Mouse (Mus musculus): Measurements from ENCODE around the gene Vmn1r209. TPM values are rescaled to one million over a fixed set of nuclear protein-coding genes. Genes with fewer than 3 reads are reported as not detected.
"Not testable (repeated sequence)": the region's sequence is repeated elsewhere in the genome, so short reads cannot be mapped to it uniquely, and the experiment has no call there.

Vmn1r209 gene
- polyA plus RNA-seq (2012; ENCODE audit: insufficient read depth, insufficient read length, low replicate concordance, missing spikeins): not detected in 2 replicates

DNA sequence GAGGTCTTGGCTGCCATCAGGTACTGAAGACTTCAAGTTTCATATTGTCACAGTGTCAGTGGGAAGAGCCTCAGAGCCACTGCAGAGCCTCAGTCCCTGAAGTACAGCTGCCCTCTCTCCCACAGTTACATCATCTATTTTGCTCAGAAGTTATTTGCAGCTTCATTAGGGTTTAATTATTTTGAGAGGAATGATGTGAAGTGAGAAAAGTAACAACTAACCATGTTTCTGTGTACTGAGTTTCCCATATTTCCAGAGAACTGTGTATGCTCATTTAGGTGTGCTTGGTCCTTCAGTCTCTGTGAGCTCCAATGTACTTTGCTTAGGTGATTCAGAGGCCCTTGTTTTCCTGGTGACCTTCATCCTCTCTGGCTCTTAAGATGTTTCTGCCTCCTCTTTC, at the start of gene Vmn1r209:
TSS of gene Vmn1r209 (minus strand) at position 101 of the 400 bp plus-strand sequence.
- H3K4me3 ChIP-seq (ENCODE audit: insufficient read depth, low read depth, low read length); H3K4me1 ChIP-seq (ENCODE audit: control insufficient read depth, insufficient read depth, low read length); H3K27ac ChIP-seq (ENCODE audit: insufficient read depth, low read depth, low read length): not testable (repeated sequence)

DNA sequence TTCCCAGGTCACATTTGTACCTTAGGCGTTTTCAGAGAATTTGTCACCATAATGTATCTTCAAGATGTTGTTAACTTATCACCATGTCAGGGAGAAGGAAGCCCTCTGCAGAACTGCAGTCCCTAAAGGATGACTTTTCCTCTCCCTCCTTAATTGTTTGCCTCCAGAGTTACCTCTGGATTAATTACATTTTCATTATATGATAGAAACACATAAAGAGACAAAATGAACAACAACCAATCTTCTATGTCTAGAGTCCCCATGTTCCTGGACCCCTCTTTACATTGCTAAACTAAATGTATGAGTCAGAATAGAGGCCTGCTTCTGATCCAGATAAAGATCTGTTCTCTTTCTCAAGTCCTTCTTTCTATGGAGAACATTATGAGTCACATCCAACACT, 48.0 kb upstream of the Vmn1r209 start, which contains the start of gene Vmn1r211:
TSS of gene Vmn1r211 (minus strand) at position 101 of the 400 bp plus-strand sequence.
- no peak within 1 kb of the TSS for H3K27ac ChIP-seq (ENCODE audit: insufficient read depth, low read depth, low read length)
- no peak within 1 kb of the TSS for H3K4me3 ChIP-seq (ENCODE audit: insufficient read depth, low read depth, low read length)
- H3K4me1 ChIP-seq (ENCODE audit: control insufficient read depth, insufficient read depth, low read length): no peaks in the 10 kb centered on the region
- TF ChIP-seq CTCF (IDR thresholded peaks at IDR 0.05; ENCODE audit: insufficient read depth, low read depth, low read length): no peak
- TF ChIP-seq POLR2A (IDR thresholded peaks at IDR 0.05; ENCODE audit: insufficient read depth, low read depth, low read length): no peak
- 81% methylated on average over 1 of the region's 1 CpGs for whole genome bisulfite sequencing

DNA sequence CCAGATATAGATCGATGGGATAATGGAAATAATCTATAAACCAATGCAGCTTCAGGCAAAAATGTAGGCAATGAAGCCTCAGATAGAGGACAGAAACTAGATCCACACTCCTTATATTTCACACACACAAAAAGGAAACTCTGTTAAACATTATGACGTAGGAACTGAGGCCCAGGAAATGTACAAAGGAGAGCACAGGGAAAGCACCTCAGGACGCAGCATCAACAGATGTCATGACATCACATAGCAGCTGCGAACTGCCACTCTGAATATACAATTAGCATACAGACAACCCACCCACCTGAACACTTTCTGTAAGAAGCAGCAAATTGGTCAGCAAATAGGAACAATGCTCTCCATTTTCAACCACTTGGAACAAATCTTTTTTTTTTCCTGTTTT, 45.3 kb upstream of the Vmn1r209 start:
- WGBS: 61% methylated on average over 4 of the region's 4 CpGs
- TF ChIP-seq POLR2A (IDR thresholded peaks at IDR 0.05; ENCODE audit: insufficient read depth, low read depth, low read length) (no peak), CTCF (IDR thresholded peaks at IDR 0.05; ENCODE audit: insufficient read depth, low read depth, low read length) (no peak)

DNA sequence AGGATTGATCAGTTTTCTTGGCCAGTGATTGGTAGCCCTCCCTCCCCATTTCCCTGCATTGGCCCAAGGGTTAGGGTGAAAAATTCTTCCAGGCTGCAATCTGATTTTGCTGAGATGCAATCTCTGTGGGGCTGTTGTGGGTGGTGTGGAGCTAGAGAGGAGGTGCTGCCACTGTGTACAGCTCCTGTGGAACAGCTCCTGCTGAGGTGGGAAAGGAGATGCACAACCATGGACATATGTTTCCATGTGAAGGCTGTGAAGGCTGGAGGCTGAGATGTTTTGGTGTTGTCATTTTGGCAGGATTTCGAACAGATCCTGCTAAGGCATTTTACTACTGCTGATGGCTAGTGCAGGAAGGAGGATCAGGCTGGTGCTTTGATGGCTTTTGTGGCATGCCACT, 37.3 kb upstream of the Vmn1r209 start:
- H3K4me3 ChIP-seq (ENCODE audit: insufficient read depth, low read depth, low read length): no peak overlapping the region
- TF ChIP-seq CTCF (IDR thresholded peaks at IDR 0.05; ENCODE audit: insufficient read depth, low read depth, low read length) (no peak), POLR2A (IDR thresholded peaks at IDR 0.05; ENCODE audit: insufficient read depth, low read depth, low read length) (no peak)
- 68% methylated on average over 1 of the region's 1 CpGs for WGBS

More for the DNA sequence above, 45.3 kb upstream of the Vmn1r209 start:
- Histone ChIP-seq H3K27ac (ENCODE audit: insufficient read depth, low read depth, low read length) (no peak overlapping the region), H3K4me3 (ENCODE audit: insufficient read depth, low read depth, low read length) (no peak overlapping the region), H3K4me1 (ENCODE audit: control insufficient read depth, insufficient read depth, low read length) (no peaks in the 10 kb centered on the region)

DNA sequence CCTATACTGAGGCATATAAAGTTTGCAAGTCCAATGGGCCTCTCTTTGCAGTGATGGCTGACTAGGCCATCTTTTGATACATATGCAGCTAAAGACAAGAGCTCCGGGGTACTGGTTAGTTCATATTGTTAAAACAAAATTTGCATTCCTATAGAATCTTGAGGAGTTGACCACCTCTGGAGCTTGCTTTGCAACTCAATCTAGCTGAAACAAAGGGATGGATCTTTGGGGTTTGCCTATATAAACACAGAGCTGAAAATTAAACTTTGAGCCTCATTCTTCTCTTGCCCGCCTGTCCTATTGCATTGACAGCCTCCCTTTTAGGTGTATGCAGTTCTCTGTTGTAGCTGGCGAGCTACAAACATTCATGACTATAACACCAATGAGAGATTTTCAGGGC, 34.8 kb upstream of the Vmn1r209 start:
- H3K4me1 ChIP-seq (ENCODE audit: control insufficient read depth, insufficient read depth, low read length); H3K4me3 ChIP-seq (ENCODE audit: insufficient read depth, low read depth, low read length); H3K27ac ChIP-seq (ENCODE audit: insufficient read depth, low read depth, low read length): not testable (repeated sequence)
- WGBS: 46% methylated on average over 3 of the region's 3 CpGs

More for the DNA sequence above, 37.3 kb upstream of the Vmn1r209 start:
- H3K4me1 ChIP-seq (ENCODE audit: control insufficient read depth, insufficient read depth, low read length): no peaks in the 10 kb centered on the region
- no peak overlapping the region for H3K27ac ChIP-seq (ENCODE audit: insufficient read depth, low read depth, low read length)

DNA sequence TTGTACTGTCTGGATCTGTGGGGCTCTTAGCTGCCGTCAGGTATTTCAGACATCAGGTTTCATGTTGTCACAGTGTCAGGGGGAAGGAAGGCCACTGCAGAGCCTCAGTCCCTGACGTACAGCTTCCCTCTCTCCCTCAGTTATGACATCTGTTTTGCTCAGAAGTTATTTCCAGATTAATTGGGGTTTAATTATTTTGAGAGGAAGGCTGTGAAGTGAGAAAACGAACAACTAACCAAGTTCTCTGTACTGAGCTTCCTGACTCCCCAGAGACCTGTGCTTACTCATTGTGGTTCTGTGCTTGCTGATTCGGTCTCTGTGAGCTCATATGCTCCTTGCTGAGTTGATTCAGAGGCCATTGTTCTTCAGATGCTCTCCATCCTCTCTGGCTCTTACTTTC, 21.8 kb upstream of the Vmn1r209 start, which contains the start of gene Vmn1r210:
TSS of gene Vmn1r210 (minus strand) at position 101 of the 400 bp plus-strand sequence.
- WGBS: 54% methylated on average over 4 of the region's 4 CpGs
- H3K4me3 ChIP-seq (ENCODE audit: insufficient read depth, low read depth, low read length): no peak within 1 kb of the TSS
- no peak within 1 kb of the TSS for H3K27ac ChIP-seq (ENCODE audit: insufficient read depth, low read depth, low read length)
- no peaks in the 10 kb centered on the region for H3K4me1 ChIP-seq (ENCODE audit: control insufficient read depth, insufficient read depth, low read length)
- TF ChIP-seq POLR2A (IDR thresholded peaks at IDR 0.05; ENCODE audit: insufficient read depth, low read depth, low read length) (no peak), CTCF (IDR thresholded peaks at IDR 0.05; ENCODE audit: insufficient read depth, low read depth, low read length) (no peak)

DNA sequence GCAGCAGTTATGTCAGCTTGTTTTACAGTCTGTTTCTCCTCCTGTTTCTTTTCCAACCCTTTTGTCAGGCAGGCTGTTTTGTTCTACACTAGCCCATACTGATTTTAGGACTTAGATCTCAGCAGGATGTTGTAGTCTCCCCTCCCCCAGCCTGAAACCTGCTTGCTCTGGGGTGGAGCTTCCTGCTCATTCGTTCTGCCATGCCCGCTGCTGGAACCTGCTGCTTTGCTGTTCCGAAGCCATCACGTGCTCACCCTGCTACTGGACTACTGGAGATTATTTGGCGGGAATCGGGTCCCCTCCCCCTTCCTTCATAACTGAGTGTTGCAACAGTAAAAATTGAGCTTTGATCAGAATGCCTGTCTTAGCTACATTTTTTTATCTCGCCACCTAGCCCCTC, 19.9 kb upstream of the Vmn1r209 start:
- H3K27ac ChIP-seq (ENCODE audit: insufficient read depth, low read depth, low read length); H3K4me1 ChIP-seq (ENCODE audit: control insufficient read depth, insufficient read depth, low read length); H3K4me3 ChIP-seq (ENCODE audit: insufficient read depth, low read depth, low read length): not testable (repeated sequence)
- 36% methylated on average over 7 of the region's 7 CpGs for WGBS

DNA sequence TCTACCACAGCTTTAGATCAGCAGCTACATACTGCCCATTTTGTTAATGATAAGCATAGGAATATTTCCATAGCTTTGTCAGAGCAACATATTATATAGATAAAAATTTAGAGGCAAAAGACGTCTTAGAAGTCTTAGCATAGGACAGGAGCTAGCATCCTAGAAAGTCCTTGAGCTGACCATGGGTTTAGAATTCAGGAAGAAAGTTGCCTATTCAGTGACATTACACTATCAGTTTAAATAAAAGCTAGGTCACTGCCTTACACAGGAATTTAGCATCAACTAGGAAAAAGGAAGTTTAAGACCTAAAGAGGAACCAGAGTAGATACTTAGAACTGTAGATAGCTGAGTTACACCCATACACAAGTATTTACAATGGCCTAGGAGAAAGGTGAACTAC, 12.1 kb upstream of the Vmn1r209 start:
- H3K27ac ChIP-seq (ENCODE audit: insufficient read depth, low read depth, low read length); H3K4me3 ChIP-seq (ENCODE audit: insufficient read depth, low read depth, low read length); H3K4me1 ChIP-seq (ENCODE audit: control insufficient read depth, insufficient read depth, low read length): not testable (repeated sequence)
- WGBS: 86% methylated on average over 1 of the region's 1 CpGs

DNA sequence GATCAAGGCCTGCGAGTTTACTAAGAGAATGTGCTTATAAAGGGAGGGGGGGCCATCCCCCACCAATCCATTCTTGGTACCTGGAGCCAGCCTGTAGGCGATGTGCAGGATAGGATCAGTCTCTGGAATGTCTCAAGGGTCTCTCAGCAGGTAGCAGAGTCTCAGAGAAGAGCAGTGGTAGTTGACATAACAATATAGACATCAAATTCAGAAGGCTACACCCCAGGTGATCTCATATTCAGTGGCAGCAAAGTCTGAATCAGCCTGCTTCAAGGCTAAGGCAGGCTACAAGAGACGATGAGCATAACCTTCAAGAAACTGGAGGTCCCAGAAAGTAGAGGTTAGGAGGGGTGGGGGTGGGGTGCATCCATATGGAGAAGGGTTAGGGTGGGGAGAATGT, 21.4 kb downstream of the Vmn1r209 start:
- not testable (repeated sequence) for H3K4me3 ChIP-seq (ENCODE audit: insufficient read depth, low read depth, low read length); H3K4me1 ChIP-seq (ENCODE audit: control insufficient read depth, insufficient read depth, low read length); H3K27ac ChIP-seq (ENCODE audit: insufficient read depth, low read depth, low read length)
- WGBS: 80% methylated on average over 3 of the region's 3 CpGs

DNA sequence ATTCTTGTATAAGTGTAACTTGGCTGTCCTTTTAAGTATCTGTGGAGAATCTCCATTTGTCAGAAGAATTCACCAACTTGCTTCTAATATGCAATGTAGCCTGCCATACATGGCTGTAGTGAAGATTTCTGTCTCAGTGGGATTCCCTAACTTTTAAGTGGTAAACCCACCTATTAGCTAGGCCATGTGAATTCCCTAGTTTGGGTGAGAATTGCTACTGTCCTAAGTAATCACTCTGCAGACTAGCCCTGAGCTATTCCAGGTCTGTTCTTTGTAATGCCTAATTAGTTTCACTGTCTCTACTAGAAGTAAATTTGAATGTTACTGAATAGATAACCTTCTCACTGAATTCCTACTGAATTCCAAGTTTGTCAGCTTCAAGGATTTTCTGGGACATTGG, 25.3 kb downstream of the Vmn1r209 start:
- not testable (repeated sequence) for H3K4me3 ChIP-seq (ENCODE audit: insufficient read depth, low read depth, low read length); H3K27ac ChIP-seq (ENCODE audit: insufficient read depth, low read depth, low read length); H3K4me1 ChIP-seq (ENCODE audit: control insufficient read depth, insufficient read depth, low read length)

DNA sequence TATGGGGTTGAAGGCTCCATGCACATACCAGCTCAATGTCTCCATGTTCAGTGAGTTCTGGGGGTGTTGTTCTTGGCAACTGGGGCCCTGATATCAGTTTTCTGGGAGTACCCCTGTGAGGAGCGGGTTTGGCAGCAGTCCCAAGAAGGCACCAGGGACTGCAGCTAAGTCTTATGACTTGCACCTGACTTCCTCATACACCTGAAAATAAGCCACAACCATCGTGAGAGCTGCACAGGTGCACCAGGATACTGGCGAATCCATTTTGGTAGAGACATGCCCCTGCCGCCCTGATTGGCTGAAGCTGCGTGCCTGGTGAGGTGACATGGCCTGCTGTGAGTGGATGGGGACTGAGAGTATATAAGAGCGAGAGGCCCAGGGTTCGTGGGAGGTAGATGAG, 32.2 kb downstream of the Vmn1r209 start, which contains the start of gene Vmn1r208:
TSS of gene Vmn1r208 (minus strand) at position 101 of the 400 bp plus-strand sequence.
- not testable (repeated sequence) for H3K4me1 ChIP-seq (ENCODE audit: control insufficient read depth, insufficient read depth, low read length); H3K27ac ChIP-seq (ENCODE audit: insufficient read depth, low read depth, low read length); H3K4me3 ChIP-seq (ENCODE audit: insufficient read depth, low read depth, low read length)
- no CpG with 5 or more reads among the region's 7 CpGs for WGBS

DNA sequence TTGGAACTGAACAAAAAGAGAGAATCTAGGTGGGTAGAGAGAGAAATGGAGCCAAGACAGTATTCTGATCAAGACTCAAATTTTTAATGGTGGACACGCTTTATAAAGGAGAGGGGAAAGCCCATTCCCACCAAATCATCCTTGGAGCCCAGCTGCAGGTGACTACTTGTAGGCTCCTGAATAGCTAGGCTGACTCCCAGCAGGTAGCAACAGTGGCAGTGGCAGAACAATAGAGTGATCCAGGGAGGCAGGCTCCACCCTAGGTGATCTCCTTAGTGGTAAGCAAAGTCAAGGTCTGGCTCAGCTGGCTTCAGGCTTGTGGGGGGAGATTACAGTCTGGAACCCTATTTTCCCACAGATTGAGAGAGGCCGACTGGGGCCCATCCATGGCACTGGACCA, 37.9 kb downstream of the Vmn1r209 start:
- not testable (repeated sequence) for H3K4me3 ChIP-seq (ENCODE audit: insufficient read depth, low read depth, low read length)
- 88% methylated on average over 2 of the region's 2 CpGs for WGBS

More for the DNA sequence above, 37.9 kb downstream of the Vmn1r209 start:
- H3K4me1 ChIP-seq (ENCODE audit: control insufficient read depth, insufficient read depth, low read length); H3K27ac ChIP-seq (ENCODE audit: insufficient read depth, low read depth, low read length): not testable (repeated sequence)

All from olfactory bulb, adult 2 months (tissue).